Mouse (Mus musculus): ENCODE data around the gene Ggnbp2.

Gene Ggnbp2

GRCm38 (mm10) chr11:84870337-84871043 lies at the start of gene Ggnbp2:
Ggnbp2 (minus strand) TSS chr11:84870817.
- DNase-seq (ENCODE audit: low spot score in 2 of 2), result peak; percentile 93 to 94

DNA sequence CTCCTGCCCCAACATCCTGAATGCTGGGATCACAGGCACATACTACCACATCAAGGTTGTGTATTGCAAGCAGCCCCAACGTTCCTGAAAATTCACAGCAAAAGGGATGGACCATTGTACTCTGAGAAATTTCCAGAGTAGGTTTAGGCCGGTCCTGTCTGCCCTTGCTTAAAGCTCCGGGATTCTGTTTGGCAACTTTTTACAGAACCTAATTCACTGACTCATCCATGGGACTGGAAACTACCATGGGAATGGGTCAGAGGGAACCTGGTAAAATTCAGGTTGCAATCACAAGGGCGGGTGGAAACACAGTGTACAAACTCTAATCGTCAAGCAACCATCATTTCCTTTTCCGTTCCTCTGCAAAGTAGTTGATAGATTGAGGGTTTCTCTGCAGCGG lies 49.3 kb upstream of the Ggnbp2 start:
- no peak for DNase-seq (ENCODE audit: low spot score in 2 of 2)

GRCm38 (mm10) chr11:84919276-84919675 lies 48.7 kb upstream of the Ggnbp2 start:
- no peak for DNase-seq (ENCODE audit: low spot score in 2 of 2)

- peak; percentile 57 to 82 for DNase-seq (ENCODE audit: low spot score in 2 of 2)
These were observed 47.8 kb upstream of the Ggnbp2 start for GRCm38 (mm10) chr11:84918425-84918824.

DNA sequence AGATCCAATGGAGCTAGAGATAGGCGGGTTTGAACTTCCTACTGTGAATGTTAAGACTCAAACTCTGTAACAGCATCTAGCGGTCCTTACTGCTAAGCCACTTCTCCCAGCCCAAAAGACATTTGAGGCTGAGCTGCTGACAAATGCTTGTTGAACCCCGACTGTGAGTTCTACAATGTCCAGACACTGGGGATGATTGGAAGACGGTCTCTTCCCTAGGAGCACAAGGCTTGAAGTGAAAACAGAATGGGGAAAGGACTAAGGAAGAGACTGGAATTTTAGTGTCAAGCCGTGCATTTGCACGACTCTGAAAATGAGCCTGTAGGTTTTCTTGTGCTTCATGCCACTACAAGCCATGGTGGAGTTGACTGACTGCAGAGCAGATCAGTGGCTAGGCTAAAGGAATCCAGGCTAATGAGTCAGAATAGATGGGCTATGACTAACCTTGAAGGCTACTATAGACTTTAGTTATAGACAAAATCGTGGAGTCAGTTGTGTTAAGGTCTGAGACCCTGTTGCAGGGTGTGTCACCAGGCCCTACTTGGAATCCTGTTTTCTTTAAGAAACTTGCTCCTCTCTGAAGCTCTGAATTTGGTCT lies 46.2 kb upstream of the Ggnbp2 start:
- DNase-seq (ENCODE audit: low spot score in 2 of 2), result no peak

- peak; percentile 83 to 89 for DNase-seq (ENCODE audit: low spot score in 2 of 2)
These were observed 45.6 kb upstream of the Ggnbp2 start, which contains the start of gene Znhit3 for GRCm38 (mm10) chr11:84916053-84916702. Znhit3 (minus strand) TSS chr11:84916366.

DNA sequence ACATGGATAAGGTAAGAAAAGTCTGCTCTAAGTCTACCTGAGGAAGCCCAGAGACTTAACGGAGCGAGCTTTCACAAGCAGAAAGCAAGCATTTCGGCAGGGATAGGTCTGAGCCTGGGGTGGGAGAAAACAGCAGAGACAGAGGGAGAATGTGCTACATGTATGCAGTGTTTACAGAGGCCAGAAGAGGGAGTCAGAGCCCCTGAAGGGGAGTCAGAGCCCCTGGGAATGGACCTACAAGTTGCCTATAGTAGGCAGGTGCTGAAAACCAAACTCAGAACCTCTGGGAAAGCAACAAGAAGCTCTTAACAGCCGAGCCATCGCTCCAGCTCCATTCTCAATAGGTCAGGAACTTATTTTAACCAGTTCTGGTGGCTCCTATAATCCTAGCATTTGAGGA lies 44.1 kb upstream of the Ggnbp2 start:
- no peak for DNase-seq (ENCODE audit: low spot score in 2 of 2)

DNA sequence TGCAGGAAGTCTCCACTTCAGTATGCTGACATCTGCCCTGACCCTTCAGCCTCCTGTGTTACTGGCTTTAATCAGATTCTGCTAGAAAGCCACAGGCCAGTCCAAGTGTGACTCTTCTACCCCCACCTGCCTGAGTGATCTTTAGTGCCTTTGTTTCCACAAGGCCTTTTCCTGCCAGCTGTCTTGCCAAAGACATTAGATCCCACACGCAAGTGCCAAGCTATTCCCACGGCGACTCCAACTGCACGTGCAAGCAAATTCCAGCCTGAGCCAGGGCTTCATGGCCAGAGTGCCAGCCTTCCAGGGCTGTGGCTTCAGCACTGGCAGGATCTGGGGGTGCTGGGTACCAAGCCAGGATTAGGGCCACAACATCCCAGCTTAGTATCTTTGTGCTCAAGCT lies 39.8 kb upstream of the Ggnbp2 start:
- no peak for DNase-seq (ENCODE audit: low spot score in 2 of 2)

DNA sequence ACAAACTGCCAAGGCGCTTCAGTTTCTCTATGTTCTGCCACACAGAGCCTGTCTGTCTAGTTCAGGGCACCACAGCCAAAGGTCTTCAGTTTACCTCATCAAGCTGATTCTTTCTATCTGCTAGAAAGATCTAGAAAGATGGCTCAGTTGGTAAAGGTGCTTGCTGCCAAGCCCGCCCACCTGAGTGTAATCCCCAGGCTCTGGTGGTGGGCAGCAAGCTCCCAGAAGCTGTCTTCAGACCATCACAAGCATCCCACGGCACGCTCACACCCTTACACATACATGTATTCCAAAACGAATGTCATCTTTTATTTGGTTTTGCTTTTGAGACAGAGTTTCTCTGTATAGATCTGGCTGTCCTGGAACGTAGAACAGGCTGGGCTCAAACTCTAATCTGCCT lies 37.9 kb upstream of the Ggnbp2 start:
- no peak for DNase-seq (ENCODE audit: low spot score in 2 of 2)

DNA sequence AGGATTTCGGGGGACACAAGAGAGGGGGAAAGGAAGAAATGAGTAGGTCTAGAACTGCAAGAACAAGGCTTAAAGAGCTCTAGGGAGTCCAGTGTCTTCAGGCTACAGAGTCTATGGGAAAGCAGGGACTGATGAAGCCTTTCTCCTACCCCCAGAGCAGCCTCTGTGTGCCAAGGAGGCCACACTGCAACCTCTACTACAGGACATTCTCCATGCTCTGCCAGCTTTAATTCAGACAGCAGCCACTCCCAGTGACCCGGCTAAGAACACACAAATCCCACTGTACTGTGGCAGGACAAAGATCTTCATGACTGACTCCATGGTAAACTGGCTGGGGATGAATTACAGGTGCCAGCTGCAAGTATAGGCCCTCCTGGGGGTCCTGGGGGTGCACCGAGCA lies 36.5 kb upstream of the Ggnbp2 start:
- no peak for DNase-seq (ENCODE audit: low spot score in 2 of 2)

DNA sequence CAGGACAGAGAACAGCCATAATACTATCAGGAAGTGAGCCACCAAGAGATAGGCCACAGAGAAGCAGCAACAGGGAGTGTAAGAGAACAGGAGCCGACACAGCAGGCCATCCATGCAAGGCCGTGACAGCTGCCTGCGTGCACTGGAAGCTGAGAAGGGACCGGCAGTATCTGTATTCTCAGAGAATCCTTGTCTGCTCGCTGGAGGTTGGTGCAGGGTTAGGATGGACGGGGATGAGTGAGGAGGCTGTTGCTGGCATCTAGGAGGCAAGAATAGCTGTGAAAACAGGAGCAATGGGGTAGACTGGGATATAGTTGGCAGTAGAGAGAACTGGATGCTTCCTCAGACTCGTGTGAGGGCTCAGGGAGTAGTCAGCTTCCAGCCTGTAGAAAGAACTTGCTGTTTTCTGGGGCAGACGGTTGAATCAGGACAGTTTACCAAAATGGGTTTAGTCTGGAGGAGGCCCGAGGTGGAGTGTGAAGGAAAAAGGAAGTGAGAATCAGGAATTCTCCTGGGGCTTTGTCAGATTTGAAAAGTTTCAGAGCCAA lies 34.1 kb upstream of the Ggnbp2 start:
- no peak for DNase-seq (ENCODE audit: low spot score in 2 of 2)

- no peak for DNase-seq (ENCODE audit: low spot score in 2 of 2)
These were observed 22.5 kb upstream of the Ggnbp2 start for GRCm38 (mm10) chr11:84893113-84893512.

DNA sequence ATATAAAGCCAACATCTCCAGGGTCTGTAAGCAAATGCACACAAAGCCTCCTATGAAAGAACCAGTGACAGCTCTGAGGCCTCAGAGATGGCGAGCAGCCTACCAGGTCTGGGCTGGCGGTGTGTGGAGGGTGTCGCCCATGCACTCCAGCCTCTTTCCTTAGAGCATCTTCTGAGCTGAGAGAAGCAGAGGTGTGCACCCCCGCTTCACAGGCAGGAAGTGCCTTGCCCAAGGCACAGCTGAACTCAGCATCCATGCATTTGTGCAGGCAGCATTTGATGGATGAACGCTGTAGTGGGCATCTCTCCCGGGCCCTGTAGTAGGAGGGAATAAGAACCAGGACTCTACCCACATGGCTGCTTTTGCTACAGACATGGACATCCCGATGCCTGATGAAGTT lies 21.1 kb upstream of the Ggnbp2 start:
- DNase-seq (ENCODE audit: low spot score in 2 of 2), result no peak

DNA sequence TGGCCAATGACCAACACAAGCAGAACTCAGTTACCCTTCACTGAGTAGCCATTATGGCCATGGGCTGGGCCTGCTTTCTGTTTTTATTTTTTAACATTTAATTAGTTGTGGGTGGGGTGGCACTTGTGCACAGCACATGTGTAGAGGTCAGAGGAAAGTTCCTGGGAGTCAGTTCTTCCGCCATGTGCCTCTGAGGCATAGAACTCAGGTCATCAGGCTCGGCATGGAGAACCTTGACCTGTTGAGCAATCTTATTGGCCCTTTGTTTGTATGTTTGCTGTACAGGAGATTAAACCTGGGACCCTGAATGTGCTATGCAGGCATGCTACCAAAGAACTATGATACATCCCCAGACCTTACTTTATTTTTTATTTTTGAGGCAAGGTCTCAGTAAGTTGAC lies 18.9 kb upstream of the Ggnbp2 start:
- DNase-seq (ENCODE audit: low spot score in 2 of 2), result no peak

- DNase-seq (ENCODE audit: low spot score in 2 of 2), result no peak
These were observed 17.4 kb upstream of the Ggnbp2 start for GRCm38 (mm10) chr11:84888025-84888424.

DNA sequence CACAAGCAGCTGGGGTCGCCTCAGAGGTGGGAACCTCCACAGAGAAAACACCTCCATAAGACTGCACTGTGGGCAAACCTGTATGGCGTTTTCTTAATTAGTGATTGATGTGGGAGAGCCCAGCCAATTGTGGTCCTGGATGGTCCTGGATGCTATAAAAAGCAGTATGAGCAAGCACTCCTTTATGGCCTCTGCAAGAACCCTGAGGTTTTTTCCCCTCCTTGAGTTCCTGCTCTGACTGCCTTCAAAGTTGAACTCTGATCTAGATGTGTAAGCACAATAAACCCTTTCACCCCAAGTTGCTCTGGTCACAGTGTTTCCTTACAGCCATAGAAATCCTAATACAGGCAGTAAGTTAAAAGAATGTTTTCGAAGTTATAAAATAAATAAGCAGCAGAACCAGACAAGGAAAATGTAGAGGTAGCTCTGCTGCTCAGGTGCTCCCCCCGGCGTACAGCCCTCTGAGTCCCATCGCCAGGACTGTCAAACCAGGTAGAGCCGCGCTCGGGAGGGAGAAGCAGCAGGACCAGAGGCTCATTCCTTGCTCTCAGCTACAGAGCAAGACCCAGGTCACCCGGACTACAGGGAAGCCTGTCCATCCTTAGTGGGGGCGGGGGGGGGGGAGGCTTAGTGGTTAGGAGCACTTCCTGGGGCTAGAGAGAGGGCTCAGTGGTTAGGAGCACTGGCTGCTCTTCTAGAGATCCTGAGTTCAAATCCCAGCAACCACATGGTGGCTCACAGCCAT lies 16.3 kb upstream of the Ggnbp2 start:
- DNase-seq (ENCODE audit: low spot score in 2 of 2), result no peak

DNA sequence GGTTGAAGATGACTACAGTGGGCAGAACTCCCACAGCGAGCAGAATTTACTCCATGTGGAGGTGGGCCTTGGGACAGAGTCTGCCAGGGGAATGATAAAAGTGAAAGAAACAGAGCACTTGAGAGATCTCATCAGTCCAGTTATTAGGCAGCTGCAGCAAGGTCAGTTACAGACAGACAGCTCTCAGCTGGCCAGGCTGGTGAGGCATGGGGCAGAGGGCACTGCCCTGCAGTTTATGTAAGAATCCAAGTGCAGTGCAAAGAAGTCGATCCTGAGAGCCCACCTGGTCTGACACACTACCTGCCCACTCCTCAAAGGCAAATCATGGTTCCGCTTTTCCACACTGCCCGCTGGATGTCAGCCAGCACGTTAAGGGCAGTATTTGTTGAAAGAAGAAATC lies 15.6 kb upstream of the Ggnbp2 start:
- no peak for DNase-seq (ENCODE audit: low spot score in 2 of 2)

DNA sequence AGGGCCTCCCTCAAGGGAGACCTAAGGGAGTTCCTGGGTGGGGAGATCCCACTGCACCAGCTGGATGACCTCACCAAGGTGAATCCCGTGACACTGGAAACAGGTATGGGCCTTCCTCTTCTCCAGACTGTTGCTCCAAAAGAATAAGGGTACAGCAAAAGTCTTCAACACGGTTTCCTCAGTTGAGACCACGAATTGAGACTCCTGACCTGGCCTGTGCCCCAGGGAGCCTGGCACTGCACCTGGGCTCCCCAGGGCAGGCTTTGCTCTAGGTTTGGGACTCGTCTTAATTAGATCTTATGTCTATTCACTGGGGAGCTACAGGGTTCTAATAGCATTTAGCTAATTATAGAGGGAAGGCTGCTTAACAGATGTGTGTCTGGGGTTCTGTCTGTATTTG lies 14.6 kb upstream of the Ggnbp2 start:
- no peak for DNase-seq (ENCODE audit: low spot score in 2 of 2)

DNA sequence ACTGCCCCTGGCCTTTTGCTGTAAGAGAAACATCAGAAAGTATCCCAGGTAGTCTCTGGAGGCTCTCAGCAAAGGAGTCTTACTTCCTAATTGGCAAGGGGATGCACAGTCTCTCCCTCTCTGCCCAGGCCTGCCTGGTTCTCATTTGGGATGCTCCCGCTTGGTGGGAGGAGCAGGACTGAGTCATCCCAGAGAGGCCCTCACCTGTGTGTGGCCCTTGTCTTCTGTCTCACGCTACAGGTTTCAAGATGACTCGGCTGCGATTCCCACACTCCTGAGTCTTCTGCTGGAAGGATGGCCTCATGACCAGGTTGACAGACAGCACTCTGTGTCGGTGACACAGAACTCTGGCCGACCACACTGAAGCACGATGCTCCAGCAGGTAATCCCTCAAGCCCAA lies 11.7 kb upstream of the Ggnbp2 start:
- no peak for DNase-seq (ENCODE audit: low spot score in 2 of 2)

DNA sequence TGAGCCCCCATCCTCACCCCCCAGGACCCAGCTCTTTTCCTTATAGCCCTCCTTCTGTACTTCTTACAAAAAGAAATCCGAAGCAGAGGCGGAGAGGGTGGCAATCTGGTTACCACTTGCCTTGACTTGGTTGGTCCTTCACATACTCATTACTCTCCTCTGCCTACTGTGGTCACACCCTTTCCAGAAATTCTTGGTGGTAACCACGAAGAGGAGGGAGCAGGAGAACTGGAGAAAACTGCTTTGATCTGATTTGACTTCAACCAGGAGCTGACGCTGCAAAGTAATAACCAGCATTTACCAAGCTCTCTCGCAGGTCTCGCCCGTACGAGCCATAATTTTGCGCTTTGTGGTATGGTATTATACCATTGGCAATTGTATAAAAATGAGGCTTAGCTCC lies 10.4 kb upstream of the Ggnbp2 start:
- no peak for DNase-seq (ENCODE audit: low spot score in 2 of 2)

DNA sequence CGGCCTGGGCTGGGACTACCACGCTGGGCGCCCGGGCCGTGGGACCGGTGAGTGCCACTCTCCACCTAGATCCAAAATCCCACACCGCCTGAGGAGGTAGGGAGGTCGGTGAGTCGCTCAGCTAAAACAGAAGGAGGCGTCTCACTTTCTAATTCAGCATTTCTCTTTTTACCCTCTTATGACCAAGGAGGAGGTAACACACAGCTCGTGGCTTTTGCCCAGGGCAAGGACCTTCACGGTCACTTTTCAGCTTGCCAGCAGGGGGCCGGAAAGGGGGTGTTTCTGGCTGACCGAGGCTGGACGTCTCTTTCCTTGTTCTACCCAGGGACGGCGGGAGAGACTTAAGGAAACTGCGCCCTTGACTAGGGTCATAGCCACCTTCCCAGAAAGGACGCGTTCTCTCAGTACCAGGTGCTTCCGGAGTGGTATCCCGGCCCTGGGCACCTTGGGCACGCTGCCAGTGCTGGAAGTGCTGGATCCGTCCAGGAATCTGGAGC lies 9.9 kb upstream of the Ggnbp2 start:
- peak; percentile 50 to 58 for DNase-seq (ENCODE audit: low spot score in 2 of 2)
